Mouse (Mus musculus): ENCODE data around the gene Cfap43.

Cfap43 gene

DNA sequence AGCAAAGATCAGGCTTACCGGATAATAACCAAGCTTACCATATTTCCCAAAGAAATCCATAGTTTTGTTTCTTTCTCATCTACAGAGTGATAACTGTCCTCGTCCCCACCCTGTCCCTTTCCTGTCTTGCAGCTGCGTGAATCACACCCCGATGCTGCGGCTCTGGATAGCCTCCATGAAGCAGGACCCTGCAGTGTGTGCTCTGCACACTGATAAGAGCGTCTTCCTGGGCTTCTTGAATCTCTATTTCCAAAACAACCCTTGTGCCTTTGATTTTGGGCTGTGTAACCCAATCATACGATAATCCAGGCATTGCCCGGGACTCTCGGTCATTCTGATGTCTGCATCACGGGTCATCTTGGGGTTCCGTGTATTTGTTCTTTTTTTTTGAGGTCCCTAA is 33.2 kb downstream of the Cfap43 start:
- no peak for DNase-seq (ENCODE audit: low read depth, low spot score)

DNA sequence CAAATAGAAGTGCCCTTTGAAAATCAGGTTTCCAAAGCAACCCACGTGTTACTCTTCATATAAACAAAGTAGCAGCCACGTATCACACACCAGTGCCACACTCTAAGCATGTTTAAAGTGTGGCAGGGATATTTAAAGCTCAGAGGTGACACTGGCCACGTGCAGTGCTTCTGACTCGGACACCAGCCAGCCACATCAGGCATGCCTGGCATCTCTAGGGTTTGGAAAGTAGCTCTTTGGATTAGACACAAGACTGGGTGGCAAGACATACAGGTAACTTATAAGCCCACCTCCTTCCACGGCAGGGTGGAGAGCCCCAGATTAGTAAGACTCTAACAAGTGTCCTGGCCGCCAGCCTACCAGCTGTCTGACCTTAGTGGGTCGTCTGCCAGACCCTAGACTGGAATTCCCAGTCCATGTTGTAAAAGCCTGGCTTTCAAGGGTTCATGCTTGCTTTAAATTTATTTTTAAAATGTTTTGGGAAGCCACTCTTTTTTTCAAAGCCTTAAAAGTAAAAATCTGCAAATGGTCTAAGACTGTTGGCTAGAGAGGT is 33.8 kb downstream of the Cfap43 start:
- DNase-seq (ENCODE audit: low read depth, low spot score) = no peak

DNA sequence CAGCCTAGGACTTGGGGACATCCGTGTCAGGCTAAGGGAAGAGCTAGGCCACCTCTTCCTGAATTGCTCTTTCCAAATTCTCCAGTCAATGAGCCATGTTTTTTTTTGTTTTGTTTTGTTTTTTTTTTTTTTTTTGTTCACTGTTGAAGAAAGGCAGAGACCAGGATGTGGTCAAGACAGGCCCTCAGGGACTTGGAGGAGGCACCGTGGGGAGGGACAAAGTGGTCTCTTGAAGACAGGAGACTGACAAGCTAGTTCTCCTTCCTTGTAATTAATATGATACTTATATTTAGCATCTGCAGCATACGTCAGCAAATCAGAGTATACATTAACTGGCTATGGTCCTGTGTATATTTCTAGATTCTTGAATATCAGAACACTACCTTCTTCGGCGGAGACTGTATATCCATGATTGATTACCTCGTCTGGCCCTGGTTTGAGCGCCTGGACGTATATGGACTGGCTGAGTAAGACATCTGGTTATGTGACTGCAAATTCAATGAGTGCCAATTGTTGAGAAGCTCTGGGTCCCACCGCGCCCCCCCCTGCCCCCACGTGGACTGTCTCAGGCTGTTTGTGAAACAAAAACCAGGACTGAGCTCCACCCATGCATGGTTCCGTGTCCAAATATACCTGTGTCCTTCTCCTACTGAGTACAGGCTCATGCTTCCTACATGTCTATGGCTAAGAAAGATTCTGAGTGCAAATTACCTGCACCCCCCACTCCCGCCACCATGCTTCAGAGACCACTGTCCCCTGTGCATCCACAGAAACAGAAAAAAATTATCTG is 34.6 kb downstream of the Cfap43 start:
- no peak for DNase-seq (ENCODE audit: low read depth, low spot score)

DNA sequence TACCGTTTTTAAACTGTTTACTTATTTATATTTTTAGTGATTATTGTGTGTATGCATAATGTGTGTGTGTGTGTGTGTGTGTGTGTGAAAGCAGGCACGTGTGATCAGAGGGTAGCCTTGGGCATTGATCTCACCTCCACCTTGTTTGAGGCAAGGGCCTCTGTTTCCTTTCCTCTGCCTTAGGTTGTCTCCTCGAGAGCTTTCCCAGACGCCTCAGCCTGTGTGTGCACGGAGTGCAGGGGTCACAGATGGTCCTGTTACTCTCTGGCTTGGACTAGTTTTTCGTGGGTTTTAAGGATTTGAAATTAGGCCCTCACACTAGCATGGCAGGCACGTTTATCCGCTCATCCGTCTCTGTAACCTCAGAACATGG is 36.2 kb downstream of the Cfap43 start:
- no peak for DNase-seq (ENCODE audit: low read depth, low spot score)

DNA sequence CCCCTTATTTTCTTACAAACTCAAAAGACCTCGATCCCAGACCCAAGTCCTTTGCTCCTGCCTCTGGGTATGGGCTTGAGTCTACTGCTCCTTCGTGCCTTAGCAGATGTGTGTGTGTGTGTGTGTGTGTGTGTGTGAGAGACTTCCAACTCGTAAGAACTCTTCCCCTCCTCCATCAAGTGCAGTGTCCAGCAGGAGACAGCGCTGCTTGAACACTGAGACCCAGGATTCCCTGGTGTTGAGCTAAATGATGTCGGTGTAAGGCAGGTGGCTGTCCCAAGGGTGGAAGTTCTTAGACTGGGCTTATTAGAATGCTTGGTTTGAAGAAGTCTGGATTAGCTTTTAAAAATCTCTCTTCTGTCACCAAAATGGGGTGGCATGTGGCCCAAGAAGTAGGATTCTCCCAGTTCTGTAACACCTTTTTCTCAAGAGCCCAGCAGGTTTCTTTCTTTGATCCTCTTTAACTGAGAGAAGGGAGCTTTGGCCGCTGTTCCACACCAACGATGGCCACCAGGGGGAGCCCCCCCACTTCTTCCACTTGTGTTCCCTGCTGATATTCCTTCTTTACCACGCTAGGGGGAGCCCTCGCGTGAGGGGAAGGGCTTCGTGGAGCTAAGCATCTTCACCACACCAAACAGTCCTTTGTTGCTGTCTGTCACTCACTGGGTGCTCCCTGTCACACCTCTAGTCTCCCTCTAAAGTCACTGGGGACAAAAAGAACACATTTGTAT is 36.8 kb downstream of the Cfap43 start:
- peak; percentile 86 for DNase-seq (ENCODE audit: low read depth, low spot score)

DNA sequence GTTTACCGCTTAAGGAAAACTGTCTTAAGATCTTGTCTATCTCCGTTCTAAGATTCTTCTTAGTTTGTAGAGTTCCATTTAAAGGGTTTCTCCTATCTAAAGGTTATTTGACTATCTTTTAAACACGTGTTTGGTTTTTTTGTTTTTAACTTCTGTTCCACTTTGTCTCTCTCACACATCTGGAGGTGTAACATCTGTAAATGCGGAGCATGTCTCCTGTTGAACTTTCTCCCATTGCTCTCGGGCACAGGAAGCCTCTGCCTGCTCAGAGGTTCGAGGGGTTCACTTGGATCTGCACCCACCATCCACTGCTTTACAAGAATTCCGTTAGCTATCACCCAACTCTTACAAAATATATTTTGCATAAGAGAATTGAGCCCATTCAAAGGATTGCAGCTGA is 37.5 kb downstream of the Cfap43 start:
- no peak for DNase-seq (ENCODE audit: low read depth, low spot score)

DNA sequence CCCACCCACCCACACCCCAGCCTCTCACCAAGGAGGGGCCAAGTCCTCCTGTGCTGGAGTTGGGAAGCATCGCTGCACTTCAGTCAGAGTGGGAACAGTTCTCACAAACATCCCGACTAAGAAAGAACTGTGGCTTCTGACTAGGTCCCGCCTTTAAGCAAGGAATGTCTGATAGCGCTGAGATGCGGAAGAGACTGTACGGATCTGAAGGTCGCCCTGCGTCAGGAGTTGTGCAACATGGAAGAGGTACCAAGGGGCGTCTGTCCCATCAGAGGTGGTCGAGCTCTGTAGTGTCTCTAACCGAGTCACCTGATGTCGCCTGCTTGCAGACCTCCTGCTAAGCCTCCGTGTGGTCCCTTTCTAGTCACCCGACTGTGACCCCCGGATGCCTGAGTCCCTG is 42.8 kb downstream of the Cfap43 start:
- no peak for DNase-seq (ENCODE audit: low read depth, low spot score)

DNA sequence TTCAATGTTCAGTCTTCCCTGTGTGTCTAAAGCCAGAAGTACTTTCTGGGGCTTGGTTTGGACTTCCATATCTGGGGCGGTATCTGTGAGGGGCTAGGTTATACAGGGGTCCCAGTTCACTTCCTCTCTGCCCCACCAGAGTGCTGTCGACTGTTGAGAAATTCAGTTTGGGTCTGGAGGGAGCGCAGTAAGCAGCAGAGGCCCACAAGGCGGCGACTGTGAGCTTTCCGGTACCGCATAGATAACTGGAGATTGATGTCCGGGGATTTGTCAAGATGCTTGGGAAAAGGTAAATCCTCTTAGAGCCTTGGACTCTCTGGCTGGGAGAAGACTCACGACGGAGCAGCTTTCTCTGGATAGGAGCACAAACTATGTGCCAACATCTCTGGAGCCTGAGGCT is 47.6 kb downstream of the Cfap43 start:
- DNase-seq (ENCODE audit: low read depth, low spot score) = no peak

DNA sequence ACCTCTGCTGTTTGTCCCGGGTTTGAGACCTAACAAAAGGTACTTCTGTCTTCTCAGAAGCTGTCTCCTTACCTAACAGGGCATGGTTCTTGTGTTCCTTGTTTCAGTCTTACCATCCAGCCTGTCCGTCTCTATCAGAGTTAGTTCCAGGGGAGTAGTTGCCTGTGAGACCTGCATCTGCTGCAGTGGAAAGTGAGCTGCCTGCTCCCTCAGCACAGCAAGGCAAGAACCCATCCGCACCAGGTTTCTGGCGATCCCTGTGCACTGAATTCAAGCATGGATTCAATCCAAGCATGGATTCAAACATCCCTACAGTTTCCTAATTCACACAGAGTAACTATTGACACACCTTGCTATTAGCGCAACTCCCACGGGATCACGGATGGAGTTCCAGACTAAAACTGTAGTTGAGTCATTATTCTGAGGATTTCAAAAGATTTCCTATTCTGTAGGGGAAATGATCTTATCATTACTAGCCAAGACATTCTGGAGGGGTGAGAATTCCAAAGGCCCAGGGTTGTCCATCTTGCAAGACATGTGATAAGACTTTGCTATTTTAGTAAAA is 48.9 kb downstream of the Cfap43 start:
- DNase-seq (ENCODE audit: low read depth, low spot score) = no peak

DNA sequence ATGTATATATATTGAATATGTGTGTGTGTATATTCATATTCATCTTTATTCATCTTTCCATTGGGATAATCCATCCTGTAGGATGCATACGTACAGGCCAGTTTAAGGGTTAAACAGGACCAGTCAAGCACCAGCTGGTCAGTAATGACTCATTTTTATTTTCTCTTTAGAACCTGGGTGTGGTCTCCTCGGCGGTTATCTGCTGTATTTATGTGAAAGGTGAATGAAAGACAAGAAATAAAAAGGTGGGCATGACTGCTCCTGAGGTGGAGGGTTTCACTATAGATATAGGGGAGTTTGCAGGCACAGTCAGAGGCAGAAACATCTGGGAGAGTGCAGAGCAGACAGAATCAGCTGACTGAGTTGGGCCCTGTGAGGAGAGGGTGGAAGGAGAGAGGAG is 49.6 kb downstream of the Cfap43 start:
- no peak for DNase-seq (ENCODE audit: low read depth, low spot score)

DNA sequence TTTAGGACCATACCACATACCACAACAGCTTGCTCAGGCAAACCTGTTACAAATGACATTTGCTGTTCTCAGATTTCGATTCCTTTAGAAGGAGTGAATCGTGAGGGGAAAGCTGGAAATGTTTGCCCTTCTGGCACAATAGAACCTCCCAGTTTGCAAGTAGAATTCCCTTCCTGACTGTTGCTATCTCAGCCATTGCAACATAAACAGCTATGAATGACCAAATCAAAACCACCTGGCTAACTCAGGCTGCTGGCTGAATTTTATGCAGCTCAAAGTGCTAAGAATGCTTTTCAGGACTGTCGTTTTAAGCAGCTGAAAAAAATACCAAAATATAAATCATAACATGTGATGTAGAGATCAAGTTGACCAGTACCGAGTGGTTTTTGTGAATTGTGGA is 50.1 kb downstream of the Cfap43 start:
- DNase-seq (ENCODE audit: low read depth, low spot score) = no peak

DNA sequence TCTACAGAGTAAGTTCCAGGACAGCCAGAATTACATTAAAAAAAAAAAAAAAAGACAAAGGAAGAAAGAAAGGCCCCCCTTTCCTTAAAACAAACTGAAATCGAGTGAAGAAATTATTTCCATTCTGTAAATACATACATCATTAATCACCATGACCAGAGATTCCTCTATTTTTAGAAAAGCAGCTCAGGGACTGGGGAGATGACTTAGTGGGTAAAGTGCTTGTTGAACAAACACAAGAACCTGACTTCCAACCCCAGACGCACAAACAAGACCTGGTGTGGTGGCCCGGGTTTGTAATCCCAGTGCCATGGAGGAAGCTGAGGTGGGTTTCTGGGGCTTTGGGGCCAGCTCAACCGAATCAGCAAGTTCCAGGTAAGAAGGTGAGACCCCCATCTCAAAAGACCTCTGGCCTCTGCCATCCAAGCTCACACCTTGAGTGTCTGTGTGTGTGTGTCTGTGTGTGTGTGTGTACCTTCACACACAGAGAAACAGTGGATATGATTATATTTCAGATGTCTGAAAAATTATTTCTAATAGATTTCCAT is 51.4 kb downstream of the Cfap43 start:
- DNase-seq (ENCODE audit: low read depth, low spot score) = no peak

DNA sequence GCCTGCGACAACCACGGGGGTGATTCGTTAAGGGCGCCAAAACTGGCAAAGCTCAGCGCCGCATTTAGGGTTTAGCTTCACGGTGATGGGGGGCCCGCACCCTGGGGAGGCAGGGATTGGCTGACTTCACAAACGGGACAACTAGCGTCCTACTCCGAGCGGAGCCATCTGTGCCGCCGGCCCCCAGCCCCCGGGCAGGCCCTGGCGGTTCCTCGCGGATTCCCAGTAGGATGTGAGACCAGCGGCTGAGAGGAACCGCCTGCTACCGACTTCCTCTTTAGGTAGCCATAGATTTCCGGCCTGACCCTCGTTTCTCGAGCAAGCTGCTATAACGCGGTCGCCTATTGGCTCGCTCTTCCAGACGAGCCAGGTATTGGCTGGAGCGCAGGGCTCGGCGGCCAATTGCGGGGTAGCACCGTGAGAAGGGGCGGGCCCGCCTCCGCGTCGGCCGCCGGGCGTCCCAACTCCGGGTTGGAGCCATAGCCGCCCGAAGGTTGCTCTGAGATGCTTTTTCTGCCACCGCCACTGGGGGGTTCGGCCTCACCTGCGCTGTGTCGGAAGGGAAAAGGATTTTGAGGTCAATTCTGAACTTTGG is 53.6 kb downstream of the Cfap43 start, which contains the start of gene Gsto2:
Gene Gsto2 (plus strand): TSS at position 182 of the 595 bp plus-strand sequence.
- peak; percentile 99 for DNase-seq (ENCODE audit: low read depth, low spot score)

DNA sequence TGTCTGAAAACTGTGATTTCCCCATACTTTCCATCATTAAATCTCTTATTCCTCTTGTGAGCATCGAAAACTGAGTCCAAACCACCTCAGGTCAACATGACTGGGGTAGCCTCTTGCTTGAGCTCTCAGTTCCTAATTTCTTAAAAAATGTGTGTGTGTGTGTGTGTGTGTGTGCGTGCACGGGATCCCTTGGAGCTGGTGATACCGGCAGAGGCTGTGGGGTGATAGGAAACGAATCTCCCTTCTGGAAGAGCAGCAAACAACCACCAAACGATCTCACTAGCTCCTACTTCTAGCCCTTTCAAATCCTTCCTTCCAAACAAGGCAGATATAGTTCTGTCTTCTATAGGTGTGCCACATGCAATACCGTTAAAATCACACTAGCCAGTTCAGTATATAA is 54.4 kb downstream of the Cfap43 start:
- DNase-seq (ENCODE audit: low read depth, low spot score) = no peak

DNA sequence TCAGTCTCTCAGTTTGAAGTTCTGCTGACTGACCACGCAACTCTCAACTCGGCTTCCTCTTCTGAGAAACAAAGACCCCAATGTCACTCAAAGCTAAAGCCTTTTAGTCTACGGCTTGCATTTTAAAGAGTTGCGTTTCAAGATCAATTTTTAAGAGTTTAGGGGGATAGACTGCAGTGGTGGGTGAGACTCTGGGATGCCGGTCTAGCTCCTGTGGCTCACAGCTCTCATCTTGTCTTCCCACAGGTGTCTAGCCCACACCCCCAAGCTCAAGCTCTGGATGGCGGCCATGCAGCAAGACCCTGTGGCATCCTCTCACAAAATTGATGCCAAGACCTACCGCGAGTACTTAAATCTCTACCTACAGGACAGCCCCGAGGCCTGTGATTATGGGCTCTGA is 55.0 kb downstream of the Cfap43 start:
- DNase-seq (ENCODE audit: low read depth, low spot score) = no peak

DNA sequence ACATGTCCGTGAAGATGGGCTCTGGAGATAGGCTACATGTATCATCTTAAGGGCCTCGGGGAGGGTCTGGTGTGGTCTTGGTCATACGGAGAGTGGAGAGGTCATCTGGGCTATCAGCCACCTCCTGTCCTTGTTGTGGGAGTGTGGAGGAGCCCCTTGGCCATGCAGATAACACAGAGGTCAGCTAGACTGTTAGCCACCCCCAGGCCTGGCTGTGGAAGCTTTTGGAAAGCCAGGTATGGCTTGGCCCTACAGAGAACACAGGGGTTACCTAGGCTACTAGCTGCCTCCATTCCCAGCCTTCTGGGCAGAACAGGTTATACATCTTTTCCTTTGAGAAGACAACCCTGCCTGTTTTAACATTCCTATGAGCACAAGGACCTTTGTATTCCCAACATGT is 56.5 kb downstream of the Cfap43 start:
- no peak for DNase-seq (ENCODE audit: low read depth, low spot score)

DNA sequence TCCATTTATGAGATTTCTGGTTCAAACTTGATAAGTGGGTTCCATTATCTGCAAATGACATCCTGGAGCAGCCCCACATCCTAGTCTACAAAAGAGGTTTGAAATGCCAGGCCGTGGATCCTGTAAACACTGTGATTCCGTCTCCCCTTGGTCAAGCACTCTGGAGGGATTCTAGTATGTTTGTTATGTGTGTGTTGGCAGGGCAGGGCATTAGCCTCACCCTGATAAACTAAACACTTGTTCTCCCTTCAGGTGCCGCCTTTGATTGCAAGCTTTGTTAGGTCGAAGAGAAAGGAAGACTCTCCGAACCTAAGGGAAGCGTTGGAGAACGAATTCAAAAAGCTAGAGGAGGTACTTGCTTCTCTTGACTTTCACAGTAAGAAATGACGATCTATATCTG is 59.9 kb downstream of the Cfap43 start:
- no peak for DNase-seq (ENCODE audit: low read depth, low spot score)

DNA sequence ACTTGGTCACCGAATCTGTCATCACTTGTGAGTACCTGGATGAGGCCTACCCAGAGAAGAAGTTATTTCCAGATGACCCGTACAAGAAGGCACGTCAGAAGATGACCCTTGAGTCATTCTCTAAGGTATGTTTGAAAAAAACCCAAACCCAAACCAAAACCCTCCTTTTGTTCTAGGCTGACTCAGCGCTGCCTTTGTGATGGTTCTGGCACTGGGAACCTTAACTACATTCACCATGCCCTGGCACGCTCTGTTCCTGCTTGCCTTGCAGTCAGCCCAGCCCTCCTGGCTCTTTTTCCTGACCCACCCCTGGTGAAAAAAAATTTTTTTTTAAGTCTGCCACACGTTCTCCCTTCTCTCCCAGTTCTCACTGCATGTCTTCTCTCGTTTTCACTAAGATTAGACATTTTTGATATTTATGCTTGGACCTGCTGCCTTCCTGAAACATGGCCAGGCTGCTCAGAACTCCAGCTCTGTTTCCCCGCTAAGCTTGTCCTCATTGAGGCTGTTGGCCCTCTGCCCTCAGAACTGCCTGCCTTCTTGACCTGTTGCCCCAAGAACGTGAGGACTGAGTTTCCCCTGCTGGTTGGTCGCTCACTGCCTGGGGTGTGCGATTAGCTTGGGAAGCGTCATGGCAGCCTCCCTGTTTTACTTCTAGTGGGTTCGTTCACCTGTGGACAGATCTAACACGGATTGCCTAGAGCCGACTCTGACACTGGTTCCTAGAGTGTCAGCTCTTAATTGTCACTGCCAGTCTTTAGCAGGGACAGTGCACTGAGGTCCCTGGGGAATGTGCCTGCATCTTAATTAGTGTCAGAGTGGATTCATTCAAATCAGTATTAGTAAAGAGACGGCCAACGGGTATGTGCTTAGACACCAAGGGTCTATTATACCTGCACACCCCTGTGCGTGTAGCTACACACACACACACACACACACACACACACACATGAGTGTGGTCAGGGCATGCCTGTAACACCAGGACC is 60.8 kb downstream of the Cfap43 start:
- no peak for DNase-seq (ENCODE audit: low read depth, low spot score)

DNA sequence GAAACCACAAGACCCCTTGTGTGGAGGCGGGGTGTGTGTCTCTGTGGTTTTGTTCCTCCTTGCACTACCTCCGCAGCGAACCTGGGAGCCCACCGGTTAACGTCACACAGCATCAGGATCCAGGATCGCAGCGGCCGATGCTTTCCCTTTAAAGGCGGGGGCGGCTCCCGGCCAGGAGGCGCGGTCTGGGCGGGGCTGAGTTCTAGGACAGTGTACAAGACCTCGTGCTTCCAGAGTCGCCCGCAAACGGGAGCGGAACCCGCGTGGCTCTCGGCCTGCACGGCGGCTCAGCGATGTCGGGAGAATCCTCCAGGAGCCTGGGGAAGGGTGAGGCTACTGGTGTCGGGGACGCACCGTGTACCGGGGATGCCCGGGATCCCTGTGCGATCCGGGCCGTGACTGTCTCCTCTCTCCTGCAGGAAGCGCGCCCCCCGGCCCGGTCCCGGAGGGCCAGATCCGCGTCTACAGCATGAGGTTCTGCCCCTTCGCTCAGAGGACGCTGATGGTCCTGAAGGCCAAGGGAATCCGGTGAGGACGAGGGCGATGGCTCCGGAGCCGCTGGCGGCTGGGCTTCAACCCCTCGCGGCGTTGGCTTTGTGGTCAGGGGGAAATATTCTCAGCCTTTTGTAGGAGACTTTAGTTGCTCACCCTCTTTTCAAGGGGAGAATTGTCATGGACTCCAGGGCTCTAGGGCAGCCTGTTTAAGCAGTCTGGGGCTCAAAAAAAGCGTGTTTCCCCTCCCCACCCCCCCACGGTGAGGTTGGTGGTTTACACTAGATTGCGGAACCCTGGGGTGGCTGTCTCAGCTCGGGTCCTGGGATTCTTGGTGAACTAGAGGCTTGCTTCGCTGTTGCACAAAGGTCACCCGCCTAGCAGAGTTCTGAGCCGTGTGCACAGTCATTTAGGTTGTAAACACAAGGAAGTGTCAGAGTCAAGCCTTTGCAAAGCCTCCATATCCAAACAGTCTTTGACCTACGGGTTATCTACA is 64.0 kb downstream of the Cfap43 start, which contains the start of gene Gsto1:
Gene Gsto1 (plus strand): TSS at position 175 of the 988 bp plus-strand sequence.
- DNase-seq (ENCODE audit: low read depth, low spot score) = peak; percentile 91
